Mouse (Mus musculus): ENCODE results near the gene B3gat3. TPM values are rescaled to one million over a fixed set of nuclear protein-coding genes. Genes with fewer than 3 reads are reported as not detected.
"Not testable (repeated sequence)": the region's sequence is repeated elsewhere in the genome, so short reads cannot be mapped to it uniquely, and the experiment has no call there.

The B3gat3 gene
- total RNA-seq (2021) = 100 to 1,000 TPM; 167 to 191 TPM
- long read RNA-seq, experiment 1, transcript B3gat3-201 (5 exons, 1,603 nt) = major isoform, 117 of 143 reads
- long read RNA-seq, experiment 1, transcript B3gat3-203 (5 exons, 909 nt) = minor isoform, 5 of 143 reads
- long read RNA-seq, experiment 1, partial matches to known transcripts = 7 of 143 reads
- long read RNA-seq, experiment 1, other reads (novel, unspliced or antisense) = 13 of 143 reads
- long read RNA-seq, experiment 2, transcript B3gat3-203 (5 exons, 909 nt) = minor isoform, 7 of 218 reads
- long read RNA-seq, experiment 2, transcript B3gat3-201 (5 exons, 1,603 nt) = major isoform, 190 of 218 reads
- long read RNA-seq, experiment 2, partial matches to known transcripts = 10 of 218 reads
- long read RNA-seq, experiment 2, other reads (novel, unspliced or antisense) = 11 of 218 reads

- TF ChIP-seq CTCF (conservative IDR thresholded peaks at IDR 0.05) = no peak
- peak within 1 kb of the TSS; percentile 85 for H3K27ac ChIP-seq
- peak; percentile 93 for DNase-seq (ENCODE audit: low spot score in 2 of 2)
- H3K4me3 ChIP-seq = peak within 1 kb of the TSS; percentile 90
Observed at GRCm38 (mm10) chr19:8920073-8920736, at the start of gene B3gat3. B3gat3 (plus strand) TSS chr19:8920374.

DNA sequence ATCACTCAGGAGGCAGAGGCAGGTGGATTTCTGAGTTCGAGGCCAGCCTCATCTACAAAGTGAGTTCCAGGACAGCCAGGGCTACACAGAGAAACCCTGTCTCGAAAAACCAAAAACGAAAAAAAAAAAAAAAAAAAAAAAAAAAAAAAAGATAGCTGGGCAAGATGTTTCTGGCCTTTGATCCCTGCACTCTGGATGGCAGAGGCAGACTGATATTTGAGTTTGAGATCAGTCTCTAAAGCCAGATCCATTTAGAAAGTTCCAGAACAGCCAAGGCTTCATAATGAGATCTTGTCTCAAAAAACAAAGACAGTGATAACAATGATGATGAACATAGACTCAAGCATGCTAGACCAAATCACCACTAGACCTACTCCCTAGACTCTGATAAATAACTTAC lies 49.8 kb upstream of the B3gat3 start:
- peak overlapping the region; percentile 94; the same call in 1 of the 2 replicates for H3K27ac ChIP-seq
- not testable (repeated sequence) for H3K4me3 ChIP-seq; DNase-seq (ENCODE audit: low spot score in 2 of 2)

DNA sequence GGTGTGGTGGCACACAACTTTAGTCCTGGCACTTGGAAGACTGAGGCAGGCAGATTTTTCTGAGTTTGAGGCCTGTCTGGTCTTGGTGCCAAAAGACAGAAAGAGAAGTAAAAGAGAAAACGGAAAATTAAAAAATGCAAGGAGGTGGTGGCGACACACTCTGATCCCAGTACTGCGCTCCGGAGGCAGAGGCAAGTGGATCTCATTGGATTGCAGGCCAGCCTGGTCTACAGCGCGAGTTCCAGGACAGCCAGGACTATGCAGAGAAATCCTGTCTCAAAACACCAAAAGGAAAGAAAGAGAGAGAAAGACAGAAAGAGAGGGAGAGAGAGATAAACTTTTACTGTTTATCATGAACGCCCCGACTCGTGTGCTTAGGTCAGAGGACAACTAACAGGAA lies 49.3 kb upstream of the B3gat3 start:
- no peak for TF ChIP-seq CTCF (conservative IDR thresholded peaks at IDR 0.05)
- H3K4me3 ChIP-seq = peak overlapping the region; percentile 99
- no peak for DNase-seq (ENCODE audit: low spot score in 2 of 2)

DNA sequence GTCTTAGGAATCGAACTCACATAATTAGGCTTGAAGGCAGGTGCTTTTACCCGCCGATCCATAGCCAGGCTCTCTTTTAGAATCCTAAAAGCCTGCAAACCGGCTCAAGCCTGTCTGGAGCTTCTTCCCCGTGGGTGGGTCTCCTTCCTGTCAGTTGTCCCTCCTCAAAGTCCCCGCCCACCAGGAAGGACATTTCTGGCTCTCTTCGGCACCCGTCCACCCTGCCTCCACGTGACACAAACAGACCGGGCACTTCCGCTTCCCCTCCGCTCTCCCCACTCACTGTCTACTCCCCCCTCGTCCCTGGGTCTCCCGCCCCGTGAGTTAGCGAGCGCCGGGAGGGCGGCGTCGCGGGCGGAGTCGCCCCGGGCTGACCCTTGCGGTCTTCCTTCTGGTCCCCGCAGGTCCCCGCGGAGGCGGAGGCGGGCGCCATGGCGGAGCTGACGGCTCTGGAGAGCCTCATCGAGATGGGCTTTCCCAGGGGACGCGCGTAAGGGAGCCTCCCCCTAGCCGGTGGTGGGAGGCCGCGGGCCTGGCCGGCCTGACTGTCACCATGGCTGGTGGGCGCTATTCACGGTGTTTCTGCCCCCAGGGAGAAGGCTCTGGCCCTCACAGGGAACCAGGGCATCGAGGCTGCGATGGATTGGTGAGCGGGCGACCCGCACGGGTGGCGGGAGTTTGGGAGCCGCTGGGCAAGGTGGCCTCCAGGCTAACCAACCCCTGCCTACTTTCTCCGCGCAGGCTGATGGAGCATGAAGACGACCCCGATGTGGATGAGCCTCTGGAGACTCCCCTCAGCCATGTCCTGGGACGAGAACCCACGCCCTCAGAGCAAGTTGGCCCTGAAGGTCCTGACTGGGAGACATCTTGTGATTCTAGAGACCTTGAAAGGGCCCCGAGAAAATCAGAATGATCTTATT lies 48.6 kb upstream of the B3gat3 start, which contains the start of gene Ubxn1:
Ubxn1 (plus strand) TSS at position 230 of the 920 bp plus-strand sequence.
- Histone ChIP-seq H3K27ac (peak within 1 kb of the TSS; percentile 94), H3K4me3 (peak within 1 kb of the TSS; percentile 99)
- DNase-seq (ENCODE audit: low spot score in 2 of 2) = peak; percentile 99
- TF ChIP-seq CTCF (conservative IDR thresholded peaks at IDR 0.05) = no peak

More for the DNA sequence above, 49.3 kb upstream of the B3gat3 start:
- H3K27ac ChIP-seq = peak overlapping the region; percentile 94

- Histone ChIP-seq H3K4me3 (peak overlapping the region; percentile 99), H3K27ac (no peak overlapping the region)
- DNase-seq (ENCODE audit: low spot score in 2 of 2) = no peak
- no peak for TF ChIP-seq CTCF (conservative IDR thresholded peaks at IDR 0.05)
Observed at GRCm38 (mm10) chr19:8872266-8872840, 47.8 kb upstream of the B3gat3 start.

GRCm38 (mm10) chr19:8875031-8875430 lies 45.1 kb upstream of the B3gat3 start:
- TF ChIP-seq CTCF (conservative IDR thresholded peaks at IDR 0.05) = no peak

GRCm38 (mm10) chr19:8880311-8881033 lies 39.7 kb upstream of the B3gat3 start, which contains the start of gene Uqcc3:
Uqcc3 (minus strand) TSS chr19:8880923.
- peak; percentile 88 to 89 for DNase-seq (ENCODE audit: low spot score in 2 of 2)
- peak within 1 kb of the TSS; percentile 93 for H3K4me3 ChIP-seq
- H3K27ac ChIP-seq = peak within 1 kb of the TSS; percentile 91
- no peak for TF ChIP-seq CTCF (conservative IDR thresholded peaks at IDR 0.05)

More at GRCm38 (mm10) chr19:8875031-8875430, 45.1 kb upstream of the B3gat3 start:
- no peak for DNase-seq (ENCODE audit: low spot score in 2 of 2)
- H3K27ac ChIP-seq = no peak overlapping the region
- no peak overlapping the region for H3K4me3 ChIP-seq

DNA sequence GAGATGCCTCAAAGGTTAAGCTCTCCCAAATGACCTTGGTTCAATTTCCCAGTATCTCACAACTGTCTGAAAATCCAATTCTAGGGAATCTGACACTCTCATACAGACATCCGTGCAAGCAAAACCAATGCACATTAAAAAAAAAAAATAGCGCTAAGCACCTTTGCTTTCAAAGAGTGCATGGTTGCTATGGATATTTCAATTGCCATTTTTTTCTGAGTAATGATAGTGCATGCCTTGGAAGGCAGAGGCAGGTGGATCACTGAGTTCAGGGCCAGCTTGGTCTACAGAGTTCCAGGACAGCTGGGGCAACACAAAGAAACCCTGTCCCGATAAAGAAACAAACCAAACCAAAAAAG lies 39.2 kb upstream of the B3gat3 start:
- DNase-seq (ENCODE audit: low spot score in 2 of 2) = no peak
- H3K27ac ChIP-seq = peak overlapping the region; percentile 91
- no peak for TF ChIP-seq CTCF (conservative IDR thresholded peaks at IDR 0.05)

DNA sequence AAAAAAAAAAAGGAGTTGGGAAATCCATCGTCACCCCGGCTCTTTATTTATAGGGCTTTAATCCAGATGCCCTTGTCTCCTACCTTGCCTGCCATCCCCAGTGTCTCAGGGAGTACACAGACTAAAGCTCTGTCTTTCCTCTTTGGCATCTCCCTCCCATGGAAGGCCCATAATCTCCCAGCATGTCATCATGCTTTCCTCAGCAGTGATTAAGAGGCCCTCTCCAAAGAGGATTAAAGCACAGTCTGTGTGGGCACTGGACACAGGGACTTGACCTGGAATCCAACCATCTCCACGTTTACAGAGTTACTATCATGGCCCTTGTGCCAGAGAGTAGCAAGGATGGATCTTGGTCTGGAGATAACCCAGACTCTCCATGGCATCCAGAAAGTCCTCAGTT lies 36.6 kb upstream of the B3gat3 start, which contains the start of the genes Lbhd1 and Gm49403:
Lbhd1 (plus strand) TSS at position 117 of the 400 bp plus-strand sequence.
Gm49403 (plus strand) TSS at position 315 of the 400 bp plus-strand sequence.
- H3K4me3 ChIP-seq = no peak within 1 kb of the TSS
- no peak for DNase-seq (ENCODE audit: low spot score in 2 of 2)
- no peak within 1 kb of the TSS for H3K27ac ChIP-seq
- no peak for TF ChIP-seq CTCF (conservative IDR thresholded peaks at IDR 0.05)

More for the DNA sequence above, 39.2 kb upstream of the B3gat3 start:
- H3K4me3 ChIP-seq = peak overlapping the region; percentile 93

- Histone ChIP-seq H3K4me3 (no peak overlapping the region), H3K27ac (no peak overlapping the region)
- DNase-seq (ENCODE audit: low spot score in 2 of 2) = no peak
- TF ChIP-seq CTCF (conservative IDR thresholded peaks at IDR 0.05) = no peak
Observed at GRCm38 (mm10) chr19:8886916-8887584, 33.1 kb upstream of the B3gat3 start.
